17 mouse cellular contexts compared by ENCODE assay signal in the genomic region with DNA sequence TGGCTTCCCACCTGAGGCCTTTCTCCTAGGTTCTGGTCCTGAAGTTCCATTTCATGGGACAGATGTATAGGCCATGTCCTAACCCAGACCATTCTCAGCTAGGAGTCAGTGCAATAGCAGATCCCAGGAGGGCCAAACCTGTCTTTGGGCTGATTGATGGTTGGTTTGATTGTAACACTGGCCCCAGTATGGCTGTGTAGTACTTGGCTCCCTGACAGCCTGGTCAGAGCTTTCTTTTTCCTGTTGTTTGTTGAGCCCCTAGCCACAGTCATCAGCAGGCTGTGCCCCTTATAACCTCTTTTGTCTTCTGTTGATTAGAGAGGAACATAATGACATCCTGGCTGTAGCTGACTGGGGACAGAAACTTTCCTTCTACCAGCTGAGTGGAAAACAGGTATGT. TPM values are rescaled to one million over a fixed set of nuclear protein-coding genes. Genes with fewer than 3 reads are reported as not detected.
DNase-seq lines count a peak whose midpoint lies in the region; ATAC-seq and TF ChIP-seq lines count a peak whose summit lies in the region.
"Had no signal": no experiment of that assay in that cellular context is flagged by ENCODE, and none has a peak within 500 bp of the region (broad histone marks: within the 10 kb centered on the region; RNA-seq: fewer than 3 reads in every experiment).

No protein-coding gene starts in this region.

- H3K27me3 ChIP-seq in heart, postnatal 0 days (ENCODE audit: control insufficient read depth, insufficient read depth, low read length) = no peaks in the 10 kb centered on the region
- H3K27me3 ChIP-seq in liver, embryonic 16.5 days (ENCODE audit: control insufficient read depth, insufficient read depth, low read depth, low read length) = no peaks in the 10 kb centered on the region
- no peaks in the 10 kb centered on the region for H3K27me3 ChIP-seq in liver, embryonic 12.5 days (replicated peaks)
- H3K27me3 ChIP-seq: limb, embryonic 13.5 days; midbrain, embryonic 13.5 days had no signal

- peak overlapping the region; percentile 21 for H3K27ac ChIP-seq in gastrocnemius, adult 2 months
- H3K27ac ChIP-seq in heart, postnatal 0 days (ENCODE audit: low read depth) = peak overlapping the region; percentile 35; the same call in 1 of the 2 replicates
- no peak overlapping the region for H3K27ac ChIP-seq in liver, embryonic 16.5 days (ENCODE audit: low read length)
- H3K27ac ChIP-seq in liver, embryonic 12.5 days = no peak overlapping the region
- H3K27ac ChIP-seq: hindbrain, postnatal 0 days; limb, embryonic 13.5 days; midbrain, embryonic 13.5 days; stomach, postnatal 0 days had no signal

- H3K36me3 ChIP-seq in heart, postnatal 0 days (replicated peaks; ENCODE audit: control insufficient read depth, insufficient read depth, low read length) = peaks cover 23% of the 10 kb centered on the region
- no peaks in the 10 kb centered on the region for H3K36me3 ChIP-seq in liver, embryonic 16.5 days (ENCODE audit: control insufficient read depth, insufficient read depth)
- peaks cover 5% of the 10 kb centered on the region for H3K36me3 ChIP-seq in liver, embryonic 12.5 days

- 0 out of 2 replicates have a peak, but pooled peaks have one; percentile 25 for TF ChIP-seq EP300 in heart, postnatal 0 days (IDR thresholded peaks at IDR 0.05; ENCODE audit: low read depth)

- DNase-seq in gastrocnemius, adult 2 months = no peak
- DNase-seq in gastrocnemius, adult 8-10 months (ENCODE audit: low spot score in 2 of 2) = no peak
- no peak for DNase-seq in heart, postnatal 0 days (ENCODE audit: low spot score)
- no peak for DNase-seq in heart, postnatal 10 days
- peak; percentile 55 for DNase-seq in kidney, postnatal 14 days
- no peak for DNase-seq in ovary, postnatal 14 days (ENCODE audit: low spot score)
- DNase-seq: cerebellum, adult 9-11 months; forebrain, postnatal 0 days; gastrocnemius, postnatal 10 days; right cerebral cortex, postnatal 25 days had no signal

- no peaks in the 10 kb centered on the region for H3K4me1 ChIP-seq in heart, postnatal 0 days (ENCODE audit: control insufficient read depth, insufficient read depth)
- peaks cover 4% of the 10 kb centered on the region for H3K4me1 ChIP-seq in liver, embryonic 16.5 days (ENCODE audit: control insufficient read depth, low read depth, low read length)
- H3K4me1 ChIP-seq in liver, embryonic 12.5 days = peaks cover 12% of the 10 kb centered on the region; the same call in 1 of the 2 replicates
- H3K4me1 ChIP-seq: midbrain, embryonic 13.5 days had no signal

- ATAC-seq in heart, postnatal 0 days (ENCODE audit: insufficient read depth, low read depth) = peak; percentile 12; the same call in 1 of the 2 replicates
- ATAC-seq in liver, embryonic 16.5 days (ENCODE audit: low read depth) = peak; percentile 37
- ATAC-seq in liver, embryonic 12.5 days = no peak
- ATAC-seq: forebrain, postnatal 0 days; hindbrain, postnatal 0 days; midbrain, embryonic 13.5 days had no signal

- H3K9ac ChIP-seq in heart, postnatal 0 days (replicated peaks; ENCODE audit: low read depth, low read length) = no peak overlapping the region
- H3K9ac ChIP-seq in liver, embryonic 16.5 days (ENCODE audit: low read depth, low read length) = no peak overlapping the region
- H3K9ac ChIP-seq in liver, embryonic 12.5 days = no peak overlapping the region
- H3K9ac ChIP-seq: forebrain, postnatal 0 days; limb, embryonic 13.5 days; midbrain, embryonic 13.5 days had no signal

- no peak for TF ChIP-seq CTCF in gastrocnemius, adult 2 months (IDR thresholded peaks at IDR 0.05)
- TF ChIP-seq CTCF in heart, postnatal 0 days (IDR thresholded peaks at IDR 0.05; ENCODE audit: low read depth) = no peak

- no peaks in the 10 kb centered on the region; the same call in 1 of the 2 replicates for H3K9me3 ChIP-seq in heart, postnatal 0 days (replicated peaks; ENCODE audit: control insufficient read depth, low read length)
- H3K9me3 ChIP-seq in liver, embryonic 16.5 days (replicated peaks; ENCODE audit: control insufficient read depth, low read length) = no peaks in the 10 kb centered on the region
- no peaks in the 10 kb centered on the region for H3K9me3 ChIP-seq in liver, embryonic 12.5 days (replicated peaks)

- no peak overlapping the region for H3K4me2 ChIP-seq in heart, postnatal 0 days (ENCODE audit: low read depth, low read length)
- no peak overlapping the region for H3K4me2 ChIP-seq in liver, embryonic 16.5 days (ENCODE audit: low read depth, low read length)
- H3K4me2 ChIP-seq in liver, embryonic 12.5 days = no peak overlapping the region
- H3K4me2 ChIP-seq: limb, embryonic 13.5 days; midbrain, embryonic 13.5 days had no signal

- intact Hi-C loops in gastrocnemius, adult 2 months (cut with DNase I) = no loop called here
- intact Hi-C loops in heart, postnatal 10 days (cut with DNase I) = no loop called here

- H3K4me3 ChIP-seq in gastrocnemius, adult 2 months = no peak overlapping the region
- H3K4me3 ChIP-seq in heart, postnatal 0 days (ENCODE audit: low read depth, low read length) = no peak overlapping the region
- no peak overlapping the region for H3K4me3 ChIP-seq in liver, embryonic 16.5 days (ENCODE audit: low read depth, low read length)
- H3K4me3 ChIP-seq in liver, embryonic 12.5 days = no peak overlapping the region
- H3K4me3 ChIP-seq: limb, embryonic 13.5 days; midbrain, embryonic 13.5 days had no signal

RNA-seq across cellular contexts. Expression of gene Ift122, which starts 30.7 kb away (rescaled TPM):
- 1 to 10 TPM; 4.9 to 5.1 TPM for total RNA-seq in gastrocnemius, adult 2 months (2021)
- total RNA-seq in gastrocnemius, adult 8-10 months (2022) = 1 to 10 TPM; 3.3 to 4.9 (median 4.0) TPM
- 17.8 and 25.8 TPM in 2 replicates for total RNA-seq in heart, postnatal 0 days (2014; rRNA removed; ENCODE audit: low replicate concordance)
- polyA plus RNA-seq in heart, postnatal 0 days (2015; fragmentation: Nextera tagmentation; extraction: Ambion mirVana) = 13.3 and 13.5 TPM in 2 replicates
- 10 to 100 TPM; 22.4 to 22.9 TPM for total RNA-seq in heart, postnatal 10 days (2021)
- polyA plus RNA-seq in liver, embryonic 16.5 days (2015; fragmentation: Nextera tagmentation; extraction: Ambion mirVana) = 2.1 and 2.7 TPM in 2 replicates
- polyA plus RNA-seq in liver, embryonic 12.5 days (2016; fragmentation: Nextera tagmentation; extraction: Ambion mirVana) = 4.8 and 5.3 TPM in 2 replicates

RNA-seq across cellular contexts. Expression of gene Mbd4, which starts 30.8 kb away (rescaled TPM):
- under 1 TPM; 0.75 to 0.77 TPM for total RNA-seq in gastrocnemius, adult 2 months (2021)
- 1 to 10 TPM in 2 of 4 experiments, under 1 TPM in 2; 0.80 to 1.2 (median 1.0) TPM for total RNA-seq in gastrocnemius, adult 8-10 months (2022)
- 1.2 and 1.5 TPM in 2 replicates for total RNA-seq in heart, postnatal 0 days (2014; rRNA removed; ENCODE audit: low replicate concordance)
- 3.4 and 4.8 TPM in 2 replicates for polyA plus RNA-seq in heart, postnatal 0 days (2015; fragmentation: Nextera tagmentation; extraction: Ambion mirVana)
- total RNA-seq in heart, postnatal 10 days (2021) = 1 to 10 TPM; 2.6 to 3.5 TPM
- polyA plus RNA-seq in liver, embryonic 16.5 days (2015; fragmentation: Nextera tagmentation; extraction: Ambion mirVana) = 8.5 and 9.3 TPM in 2 replicates
- polyA plus RNA-seq in liver, embryonic 12.5 days (2016; fragmentation: Nextera tagmentation; extraction: Ambion mirVana) = 14.5 and 16.2 TPM in 2 replicates

RNA-seq across cellular contexts. Expression of gene Efcab12, which starts 45.8 kb away (rescaled TPM):
- not detected for total RNA-seq in gastrocnemius, adult 2 months (2021)
- total RNA-seq in gastrocnemius, adult 8-10 months (2022) = under 1 TPM in 3 of 4 experiments, not detected in 1; 0.12 to 0.29 (median 0.15) TPM
- total RNA-seq in heart, postnatal 0 days (2014; rRNA removed; ENCODE audit: low replicate concordance) = 1.5 TPM in 1 of 2 replicates, not detected in the other
- polyA plus RNA-seq in heart, postnatal 0 days (2015; fragmentation: Nextera tagmentation; extraction: Ambion mirVana) = 0.29 and 0.30 TPM in 2 replicates
- under 1 TPM; 0.79 TPM for total RNA-seq in heart, postnatal 10 days (2021)
- polyA plus RNA-seq in liver, embryonic 16.5 days (2015; fragmentation: Nextera tagmentation; extraction: Ambion mirVana) = 0.08 TPM in 1 of 2 replicates, not detected in the other
- polyA plus RNA-seq in liver, embryonic 12.5 days (2016; fragmentation: Nextera tagmentation; extraction: Ambion mirVana) = 0.25 and 0.26 TPM in 2 replicates
- total RNA-seq: hematopoietic stem cell, adult 5-6 weeks had no signal

RNA-seq across cellular contexts. Expression of gene Rho, which starts 47.5 kb away (rescaled TPM):
- total RNA-seq in gastrocnemius, adult 2 months (2021) = under 1 TPM in 1 of 2 experiments, not detected in 1; 0.06 TPM
- total RNA-seq in gastrocnemius, adult 8-10 months (2022) = not detected
- 1.3 TPM in 1 of 2 replicates, not detected in the other for total RNA-seq in heart, postnatal 0 days (2014; rRNA removed; ENCODE audit: low replicate concordance)
- 0.04 TPM in 1 of 2 replicates, not detected in the other for polyA plus RNA-seq in heart, postnatal 0 days (2015; fragmentation: Nextera tagmentation; extraction: Ambion mirVana)
- total RNA-seq in heart, postnatal 10 days (2021) = under 1 TPM; 0.07 to 0.20 TPM
- not detected in 2 replicates for polyA plus RNA-seq in liver, embryonic 16.5 days (2015; fragmentation: Nextera tagmentation; extraction: Ambion mirVana)
- polyA plus RNA-seq in liver, embryonic 12.5 days (2016; fragmentation: Nextera tagmentation; extraction: Ambion mirVana) = not detected in 2 replicates
- polyA plus RNA-seq: forebrain, postnatal 0 days had no signal

Comparison
In these comparisons a context has a peak if more than half of its experiments do, and no peak if none do; other contexts are left out.
1. H3K27ac ChIP-seq: peak in gastrocnemius, adult 2 months (single experiment) and heart, postnatal 0 days (single experiment); none in liver, embryonic 16.5 days (single experiment) and liver, embryonic 12.5 days (single experiment).